Mouse (Mus musculus) thymus, postnatal 36 days (tissue): Measurements from ENCODE around the gene Fhl3.
"Not testable (repeated sequence)": the region's sequence is repeated elsewhere in the genome, so short reads cannot be mapped to it uniquely, and the experiment has no call there.

Experiments
- DNase-seq, 2 experiments: peaks; one replicate each; pipeline ENCODE4 v3.0.0; 2022; ENCODE audit warnings: mixed read lengths in 2 of 2

Gene Fhl3

GRCm38 (mm10) chr4:124710776-124711291, 10.3 kb downstream of the Fhl3 start:
- peak in 1 of 2 experiments; percentile 41 for DNase-seq

DNA sequence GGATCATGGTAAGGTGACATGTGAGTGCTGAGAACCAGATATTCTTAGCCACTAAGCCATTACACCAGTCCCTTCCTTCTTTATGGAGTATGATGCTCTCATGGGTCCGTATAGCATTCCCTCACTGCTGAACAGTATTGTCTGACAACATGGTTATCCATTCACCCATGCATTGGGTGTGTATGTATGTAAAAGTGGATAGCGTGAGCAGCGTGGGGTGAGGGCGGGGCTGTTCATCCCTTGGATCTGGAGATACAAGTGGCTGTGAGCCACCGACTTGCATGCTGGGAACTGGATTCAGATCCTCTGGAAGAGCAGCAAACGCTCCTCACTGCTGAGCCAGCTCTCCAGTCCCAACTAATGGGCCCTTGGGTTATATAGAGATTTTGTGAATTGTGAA, 12.1 kb downstream of the Fhl3 start:
- DNase-seq: no peak

- not testable (repeated sequence) for DNase-seq
Measured at GRCm38 (mm10) chr4:124713850-124714249, 13.3 kb downstream of the Fhl3 start.

GRCm38 (mm10) chr4:124714545-124715481, 14.3 kb downstream of the Fhl3 start, which contains the start of gene Sf3a3:
TSS of gene Sf3a3 (plus strand) at chr4:124714776.
- peak; percentile 95 to 96 for DNase-seq

DNA sequence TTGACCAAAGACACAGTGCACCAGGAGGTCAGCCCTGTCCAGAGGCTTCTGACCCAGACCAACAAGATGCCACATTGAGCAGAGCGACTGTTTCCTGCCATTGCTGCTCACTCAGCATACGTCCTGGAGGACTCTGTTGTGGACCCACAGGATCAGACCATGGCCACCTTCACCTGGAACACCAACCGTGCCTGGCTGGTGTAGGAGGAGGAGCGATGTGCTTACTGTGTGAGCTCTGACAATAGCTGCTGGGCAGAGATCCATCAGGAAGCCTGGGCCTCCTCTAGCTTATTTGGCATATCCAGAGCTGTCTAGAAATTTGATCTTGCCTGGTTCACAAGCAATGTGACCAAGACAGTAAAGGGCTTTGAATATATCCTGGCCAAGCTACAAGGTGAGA, 18.6 kb downstream of the Fhl3 start:
- DNase-seq: no peak

- no peak for DNase-seq
Measured at GRCm38 (mm10) chr4:124726121-124726520, 25.6 kb downstream of the Fhl3 start.

DNA sequence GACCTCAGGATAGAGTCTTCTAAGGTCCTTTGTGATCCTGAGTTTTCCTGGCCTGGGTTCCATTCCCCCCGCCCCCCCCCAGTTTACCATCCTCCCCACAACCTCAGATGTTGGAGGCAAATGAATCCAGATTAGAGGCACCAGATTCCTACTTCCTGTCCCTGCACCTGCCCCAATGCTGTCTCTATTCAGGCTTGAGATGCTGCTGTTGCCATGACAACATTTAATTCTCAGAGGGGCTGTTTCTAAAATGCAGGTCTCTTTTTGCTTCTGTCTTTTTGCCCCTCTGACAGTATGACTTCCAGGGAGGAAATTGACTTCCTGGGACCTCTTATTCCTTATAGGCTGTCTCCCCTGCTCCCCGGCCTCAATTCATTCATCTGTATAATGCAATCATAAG, 36.5 kb downstream of the Fhl3 start:
- DNase-seq: no peak

DNA sequence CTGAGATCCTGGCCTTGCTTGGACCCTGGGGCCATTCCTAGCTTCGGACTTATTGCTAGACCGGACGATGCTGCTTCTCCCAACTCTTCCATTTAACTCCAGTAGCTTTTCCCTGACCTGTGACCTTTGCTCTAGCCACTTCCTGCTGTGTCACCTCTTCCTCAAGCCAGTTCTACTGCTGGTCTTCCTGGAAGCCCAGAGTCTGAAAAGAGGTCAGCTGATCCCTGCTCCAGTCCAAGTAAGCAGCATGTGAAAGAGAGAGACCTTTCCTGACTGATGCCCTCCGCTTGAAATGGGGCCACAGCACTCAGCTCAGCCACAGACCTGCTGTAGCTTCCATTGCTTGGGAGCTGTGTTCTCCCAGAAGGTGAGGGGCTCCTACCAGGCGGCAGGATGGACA, 37.0 kb downstream of the Fhl3 start:
- DNase-seq: no peak

DNA sequence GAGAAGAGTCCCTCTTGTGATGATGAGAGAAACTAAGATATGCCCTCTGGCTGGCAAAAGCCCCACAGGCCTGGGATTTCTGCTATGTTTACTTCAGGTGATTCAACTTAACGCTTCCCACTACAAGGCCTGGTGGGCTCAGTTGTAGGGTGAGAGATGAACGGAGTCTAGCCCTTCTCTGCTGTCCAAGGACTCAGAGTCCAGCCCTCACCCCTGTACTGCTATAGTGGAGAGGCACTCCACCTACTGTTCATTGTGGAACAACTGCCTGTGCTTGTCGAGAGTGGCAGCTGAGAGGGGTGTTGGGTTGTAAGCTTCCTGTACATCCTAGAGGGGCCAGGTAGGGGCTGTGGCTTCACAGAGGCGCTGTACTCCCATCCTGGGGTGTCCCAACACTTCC, 37.5 kb downstream of the Fhl3 start:
- DNase-seq: no peak

- DNase-seq: no peak
Measured at GRCm38 (mm10) chr4:124738783-124739182, 38.3 kb downstream of the Fhl3 start.

DNA sequence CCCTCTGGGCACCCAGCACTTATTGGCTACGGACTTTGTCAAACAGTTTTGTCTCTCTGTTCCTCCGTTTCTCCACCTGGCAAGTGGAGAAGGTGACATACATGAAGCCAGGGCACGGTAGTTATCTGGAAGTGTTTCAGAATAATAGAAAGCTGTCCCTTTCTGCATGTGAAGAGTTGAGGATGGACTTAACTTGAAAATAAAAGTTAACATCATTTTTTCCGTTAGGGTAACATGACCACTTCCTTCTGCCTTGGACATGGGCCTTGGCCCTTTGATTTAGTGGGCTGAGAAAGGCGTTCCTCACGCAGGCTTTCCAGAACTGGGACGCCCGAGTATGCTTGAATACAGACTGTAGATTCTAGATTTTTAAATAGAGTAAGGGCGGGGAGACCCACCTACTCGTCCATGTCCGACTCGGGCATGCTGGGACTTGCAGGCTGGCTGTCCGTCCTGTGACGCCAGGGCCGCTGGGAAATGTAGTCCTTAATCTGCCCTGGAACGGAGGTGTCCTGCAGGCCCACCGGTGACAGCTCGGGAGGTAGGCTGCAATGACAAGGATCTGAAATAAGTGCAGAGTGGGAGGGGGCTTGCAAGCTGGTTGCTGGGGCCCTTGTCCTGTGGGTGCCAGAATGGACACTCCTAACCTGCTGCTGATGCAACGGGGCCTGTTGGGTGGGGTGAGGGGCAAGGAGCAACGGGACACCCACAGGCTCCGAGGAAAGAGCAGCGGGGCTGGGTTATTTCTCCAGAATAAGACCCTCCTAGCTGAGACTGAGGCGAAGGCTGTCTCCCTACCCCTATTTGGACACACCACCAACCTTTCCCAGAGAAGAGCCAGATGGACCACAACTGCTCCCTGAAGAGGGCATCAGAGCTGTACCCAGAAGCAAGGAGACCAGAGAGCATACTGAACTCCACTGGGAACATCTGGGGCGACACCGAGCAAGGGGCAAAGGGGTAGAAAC, 41.2 kb downstream of the Fhl3 start, which contains the start of gene Inpp5b:
TSS of gene Inpp5b (plus strand) at position 475 of the 968 bp plus-strand sequence.
- peak; percentile 76 to 81 for DNase-seq

GRCm38 (mm10) chr4:124742839-124743238, 42.3 kb downstream of the Fhl3 start:
- no peak for DNase-seq

GRCm38 (mm10) chr4:124746577-124746976, 46.1 kb downstream of the Fhl3 start:
- no peak for DNase-seq

- DNase-seq: no peak
Measured at GRCm38 (mm10) chr4:124747851-124748250, 47.4 kb downstream of the Fhl3 start.

GRCm38 (mm10) chr4:124751300-124752250, 51.1 kb downstream of the Fhl3 start:
- peak; percentile 99 for DNase-seq

GRCm38 (mm10) chr4:124752281-124753199, 52.0 kb downstream of the Fhl3 start:
- DNase-seq: peak; percentile 54 to 67

DNA sequence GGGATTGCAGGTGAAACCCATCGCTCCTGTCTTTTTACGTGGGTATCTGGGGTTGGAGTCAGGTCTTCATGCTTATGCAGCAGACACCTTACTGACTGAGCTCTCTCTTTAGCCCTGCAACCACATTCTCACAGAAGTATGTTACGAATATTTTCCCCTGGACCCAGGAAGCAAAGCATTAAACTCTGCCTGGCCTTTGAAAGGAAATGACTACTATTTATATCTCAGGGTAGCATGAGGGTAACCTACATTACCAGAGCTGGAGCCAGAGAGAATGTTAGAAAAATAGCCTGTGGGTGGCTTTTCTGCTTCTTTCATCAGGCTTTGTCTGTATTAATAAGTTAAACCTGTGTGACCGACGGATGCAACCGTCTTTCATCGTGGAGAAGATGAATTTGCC, 55.0 kb downstream of the Fhl3 start:
- DNase-seq: no peak
